Mouse (Mus musculus): ENCODE results near the gene Gm20518.
A peak's percentile ranks its signal among the peaks of the same experiment; 100 is the strongest.

DNA sequence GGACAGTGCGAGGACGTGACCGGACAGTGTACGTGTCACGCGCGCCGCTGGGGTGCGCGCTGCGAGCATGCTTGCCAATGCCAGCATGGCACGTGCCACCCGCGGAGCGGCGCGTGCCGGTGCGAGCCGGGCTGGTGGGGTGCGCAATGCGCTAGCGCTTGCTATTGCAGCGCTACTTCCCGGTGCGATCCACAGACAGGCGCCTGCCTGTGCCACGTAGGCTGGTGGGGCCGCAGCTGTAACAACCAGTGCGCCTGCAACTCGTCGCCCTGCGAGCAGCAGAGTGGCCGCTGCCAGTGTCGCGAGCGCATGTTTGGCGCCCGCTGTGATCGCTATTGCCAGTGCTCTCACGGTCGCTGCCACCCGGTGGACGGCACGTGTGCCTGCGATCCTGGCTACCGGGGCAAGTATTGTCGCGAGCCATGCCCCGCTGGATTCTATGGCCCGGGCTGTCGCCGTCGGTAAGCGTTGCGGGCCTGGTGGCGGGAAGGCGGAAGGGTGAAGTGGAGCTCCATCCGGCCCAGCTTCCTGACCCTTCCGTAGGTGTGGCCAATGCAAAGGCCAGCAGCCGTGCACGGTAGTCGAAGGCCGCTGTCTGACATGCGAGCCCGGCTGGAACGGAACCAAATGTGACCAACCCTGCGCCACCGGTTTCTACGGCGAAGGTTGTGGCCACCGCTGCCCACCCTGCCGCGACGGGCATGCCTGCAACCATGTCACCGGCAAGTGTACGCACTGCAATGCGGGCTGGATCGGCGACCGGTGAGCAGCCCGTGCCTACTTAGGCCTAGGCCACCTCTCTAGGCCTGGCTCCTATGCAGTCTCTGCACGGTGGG lies 88.4 kb downstream of the Gm20518 start:
- TF ChIP-seq CTCF (IDR thresholded peaks at IDR 0.05) (peak; percentile 42), EP300 (IDR thresholded peaks at IDR 0.05) (no peak)
